Mouse (Mus musculus) hindbrain, embryonic 13.5 days (tissue): ENCODE data around the gene Klre1. TPM values are rescaled to one million over a fixed set of nuclear protein-coding genes. Genes with fewer than 3 reads are reported as not detected.
"Not testable (repeated sequence)": the region's sequence is repeated elsewhere in the genome, so short reads cannot be mapped to it uniquely, and the experiment has no call there.

Experiments
- ATAC-seq: fragments of 200-750 bp; cut with Nextera tagmentation; 2 replicates; pipeline ENCODE4 v1.8.0; 2017; ENCODE audit warnings: moderate TSS enrichment; ENCODE audit not compliant: low FRiP score
- H3K27ac ChIP-seq: fragments of 300-500 bp; sonication (generic); 2 replicates; pipeline ENCODE4 v1.5.1; 2015; ENCODE audit warnings: inconsistent platforms, mild to moderate bottlenecking, moderate library complexity
- H3K27me3 ChIP-seq: fragments of 300-500 bp; sonication (generic); 2 replicates; pipeline ENCODE4 v1.6.1; 2015; ENCODE audit warnings: mild to moderate bottlenecking, inconsistent platforms
- H3K36me3 ChIP-seq: fragments of 300-500 bp; sonication (generic); 2 replicates; pipeline ENCODE4 v1.6.1; 2015; ENCODE audit warnings: mild to moderate bottlenecking, inconsistent platforms
- H3K4me1 ChIP-seq: fragments of 300-500 bp; sonication (generic); replicated peaks from 2 replicates; pipeline ENCODE4 v1.6.1; 2015; ENCODE audit warnings: inconsistent platforms
- H3K4me2 ChIP-seq: fragments of 300-500 bp; sonication (generic); 2 replicates; pipeline ENCODE4 v1.6.1; 2015; ENCODE audit warnings: inconsistent platforms, mild to moderate bottlenecking, moderate library complexity
- H3K4me3 ChIP-seq: fragments of 300-500 bp; sonication (generic); 2 replicates; pipeline ENCODE4 v1.5.1; 2015; ENCODE audit warnings: mild to moderate bottlenecking, inconsistent platforms
- H3K9ac ChIP-seq: fragments of 300-500 bp; sonication (generic); 2 replicates; pipeline ENCODE4 v1.6.1; 2015; ENCODE audit warnings: mild to moderate bottlenecking, inconsistent platforms
- H3K9me3 ChIP-seq: fragments of 300-500 bp; sonication (generic); 2 replicates; pipeline ENCODE4 v1.6.1; 2016; ENCODE audit warnings: inconsistent platforms
- WGBS: fragments of 180-500 bp; shearing (Covaris S2); methylation state at CpG from one replicate; pipeline ENCODE4 v1.1.7; 2015; 5-methylcytosine and 5-hydroxymethylcytosine counted together
- polyA plus RNA-seq: library from polyadenylated mRNA; unstranded; fragments of >200 nt; fragmentation: Nextera tagmentation; extraction: Ambion mirVana; gene quantifications from 2 replicates; pipeline ENCODE4 v1.2.1, GENCODE M21; 2015

Klre1 gene
- polyA plus RNA-seq, 1 experiment from 2014 or later = 0.10 TPM

- Histone ChIP-seq H3K4me1 (no peaks in the 10 kb centered on the region), H3K36me3 (no peaks in the 10 kb centered on the region), H3K27ac (no peak within 1 kb of the TSS), H3K4me2 (no peak within 1 kb of the TSS), H3K9me3 (no peaks in the 10 kb centered on the region), H3K9ac (no peak within 1 kb of the TSS), H3K27me3 (no peaks in the 10 kb centered on the region), H3K4me3 (no peak within 1 kb of the TSS)
- 80% methylated on average over 4 of the region's 4 CpGs for WGBS
- ATAC-seq = no peak
These were observed 46.0 kb downstream of the Klre1 start, which contains the start of gene Klrk1 for GRCm38 (mm10) chr6:129623735-129624134. Gene Klrk1, minus strand, starts transcription at chr6:129623864.

- H3K27ac ChIP-seq, H3K9ac ChIP-seq, H3K9me3 ChIP-seq, H3K27me3 ChIP-seq, H3K4me2 ChIP-seq, ATAC-seq, H3K36me3 ChIP-seq, H3K4me1 ChIP-seq, H3K4me3 ChIP-seq: not testable (repeated sequence)
- WGBS = 84% methylated on average over 2 of the region's 2 CpGs
These were observed 53.3 kb downstream of the Klre1 start for GRCm38 (mm10) chr6:129631046-129631445.

Other genes with a start within 250 kb of the Klre1 start
- gene 4922502D21Rik, start 246.1 kb upstream of the Klre1 start, polyA plus RNA-seq = not detected in 2 replicates
- 0.14 and 0.18 TPM in 2 replicates for gene Clec12a, start 235.2 kb upstream of the Klre1 start, polyA plus RNA-seq
- gene Clec12b, start 192.0 kb upstream of the Klre1 start, polyA plus RNA-seq = 0.21 and 0.41 TPM in 2 replicates
- gene Clec1b, start 180.6 kb upstream of the Klre1 start, polyA plus RNA-seq = 3.2 and 4.8 TPM in 2 replicates
- 0.13 and 0.16 TPM in 2 replicates for gene Clec9a, start 169.0 kb upstream of the Klre1 start, polyA plus RNA-seq
- 1.3 and 1.9 TPM in 2 replicates for gene Clec1a, start 125.9 kb upstream of the Klre1 start, polyA plus RNA-seq
- gene Olr1, start 70.7 kb upstream of the Klre1 start, polyA plus RNA-seq = not detected in 2 replicates
- gene Tmem52b, start 65.3 kb upstream of the Klre1 start, polyA plus RNA-seq = not detected in 2 replicates
- gene Gabarapl1, start 44.7 kb upstream of the Klre1 start, polyA plus RNA-seq = 175 and 180 TPM in 2 replicates
- not detected in 2 replicates for gene Klrd1, start 13.9 kb downstream of the Klre1 start, polyA plus RNA-seq
- gene Klrk1, start 46.0 kb downstream of the Klre1 start, polyA plus RNA-seq = 0.32 and 0.36 TPM in 2 replicates
- gene Klrc3, start 65.4 kb downstream of the Klre1 start, polyA plus RNA-seq = not detected in 2 replicates
- not detected in 2 replicates for gene Klrc2, start 82.8 kb downstream of the Klre1 start, polyA plus RNA-seq
- gene Klrc1, start 101.1 kb downstream of the Klre1 start, polyA plus RNA-seq = not detected in 2 replicates
- gene Klri1, start 139.2 kb downstream of the Klre1 start, polyA plus RNA-seq = not detected in 2 replicates
- gene Klri2, start 162.6 kb downstream of the Klre1 start, polyA plus RNA-seq = not detected in 2 replicates
- gene Gm156, start 206.4 kb downstream of the Klre1 start, polyA plus RNA-seq = not detected in 2 replicates